Mouse (Mus musculus) embryonic facial prominence, embryonic 15.5 days (tissue): ENCODE measurements around the gene Cep70. TPM values are rescaled to one million over a fixed set of nuclear protein-coding genes. Genes with fewer than 3 reads are reported as not detected.

Experiments
- ATAC-seq: fragments of 200-750 bp; cut with Nextera tagmentation; 2 replicates; pipeline ENCODE4 v1.8.0; 2017; ENCODE audit warnings: low read depth, moderate TSS enrichment; ENCODE audit not compliant: insufficient number of reproducible peaks, low FRiP score, low TSS enrichment
- H3K27ac ChIP-seq: fragments of 300-500 bp; sonication (generic); replicated peaks from 2 replicates; pipeline ENCODE4 v1.5.1; 2015; ENCODE audit warnings: mild to moderate bottlenecking, inconsistent platforms
- H3K27me3 ChIP-seq: fragments of 300-500 bp; sonication (generic); 2 replicates; pipeline ENCODE4 v1.6.1; 2015; ENCODE audit warnings: inconsistent platforms
- H3K36me3 ChIP-seq: fragments of 300-500 bp; sonication (generic); 2 replicates; pipeline ENCODE4 v1.6.1; 2015; ENCODE audit warnings: mild to moderate bottlenecking, inconsistent platforms
- H3K4me1 ChIP-seq: fragments of 300-500 bp; sonication (generic); 2 replicates; pipeline ENCODE4 v1.6.1; 2015; ENCODE audit warnings: inconsistent platforms
- H3K4me2 ChIP-seq: fragments of 300-500 bp; sonication (generic); replicated peaks from 2 replicates; pipeline ENCODE4 v1.6.1; 2015; ENCODE audit warnings: mild to moderate bottlenecking, inconsistent platforms
- H3K4me3 ChIP-seq: fragments of 300-500 bp; sonication (generic); replicated peaks from 2 replicates; pipeline ENCODE4 v1.5.1; 2015; ENCODE audit warnings: mild to moderate bottlenecking, inconsistent platforms
- H3K9ac ChIP-seq: fragments of 300-500 bp; sonication (generic); 2 replicates; pipeline ENCODE4 v1.6.1; 2015; ENCODE audit warnings: inconsistent platforms
- H3K9me3 ChIP-seq: fragments of 300-500 bp; sonication (generic); replicated peaks from 2 replicates; pipeline ENCODE4 v1.6.1; 2016; ENCODE audit warnings: inconsistent platforms
- WGBS: fragments of 180-500 bp; shearing (Covaris S2); methylation state at CpG from one replicate; pipeline ENCODE4 v1.1.7; 2015; 5-methylcytosine and 5-hydroxymethylcytosine counted together
- polyA plus RNA-seq: library from polyadenylated mRNA; unstranded; fragments of >200 nt; fragmentation: Nextera tagmentation; extraction: Ambion mirVana; gene quantifications from 2 replicates; pipeline ENCODE4 v1.2.1, GENCODE M21; 2015

Cep70 gene
- polyA plus RNA-seq = 26.2 and 29.4 TPM in 2 replicates

DNA sequence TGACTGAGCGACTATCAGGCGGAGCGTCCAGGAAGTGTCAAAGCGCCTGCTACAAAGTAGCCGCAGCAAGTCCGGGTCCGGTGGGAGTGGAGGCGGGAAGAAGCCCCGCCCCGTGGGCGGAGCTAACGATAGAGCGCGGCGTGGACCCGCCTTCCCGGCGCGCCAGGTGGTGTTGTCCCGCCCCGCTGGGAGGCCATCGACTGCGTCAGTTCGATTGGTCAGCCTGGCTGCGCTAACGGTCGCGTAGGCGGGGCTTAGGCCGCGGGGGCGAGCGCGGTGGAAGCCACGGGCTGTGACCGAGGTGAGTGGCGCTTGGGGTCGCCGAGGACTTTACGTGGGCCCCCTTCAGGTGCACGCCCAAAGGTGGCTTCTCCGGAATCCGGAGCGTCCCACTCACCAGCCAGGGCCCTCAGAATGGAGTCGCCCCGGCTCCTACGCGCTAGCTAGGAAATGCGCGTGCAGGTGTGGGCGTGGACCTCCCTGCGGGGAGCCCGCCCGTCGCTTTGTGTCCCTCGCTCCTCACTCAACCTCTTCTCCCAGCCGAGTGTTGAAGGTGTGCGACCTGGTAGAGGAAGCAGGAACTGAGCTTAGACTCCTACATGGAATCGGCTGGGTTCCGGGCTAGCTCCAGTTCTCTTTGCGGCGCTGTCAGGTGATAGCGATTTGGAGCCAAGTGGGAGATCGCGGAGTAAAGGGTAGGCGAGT lies at the start of gene Cep70:
Gene Cep70, plus strand, starts transcription at position 178 of the 705 bp plus-strand sequence.
- under 1% methylated on average over 66 of the region's 66 CpGs for WGBS
- peak; percentile 95 for ATAC-seq
- Histone ChIP-seq H3K9me3 (no peaks in the 10 kb centered on the region), H3K4me1 (peaks cover 4% of the 10 kb centered on the region; the same call in 1 of the 2 replicates), H3K36me3 (peaks cover 6% of the 10 kb centered on the region; the same call in 1 of the 2 replicates), H3K4me2 (peak within 1 kb of the TSS; percentile 59), H3K27ac (peak within 1 kb of the TSS; percentile 5), H3K9ac (peak within 1 kb of the TSS; percentile 58), H3K4me3 (peak within 1 kb of the TSS; percentile 67), H3K27me3 (no peaks in the 10 kb centered on the region)

DNA sequence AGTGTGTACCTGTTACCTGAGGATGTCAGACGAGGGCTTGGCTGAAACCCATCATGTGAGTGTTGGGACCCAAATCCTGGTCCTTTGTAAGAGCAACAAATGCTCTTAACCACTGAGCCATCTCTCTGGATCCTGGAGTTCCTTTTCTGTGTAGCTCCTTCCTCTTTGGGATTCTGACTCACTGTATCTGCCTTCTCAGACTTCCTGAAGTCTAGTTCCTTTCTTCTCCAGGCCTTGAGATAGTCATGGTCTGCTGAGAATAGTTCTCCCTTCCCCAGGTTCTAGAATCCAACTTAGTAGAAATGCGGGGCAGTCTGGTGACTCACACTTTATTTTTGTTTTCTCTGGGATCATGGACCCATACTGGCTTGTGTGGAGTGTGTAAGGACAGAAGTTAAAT lies 30.5 kb upstream of the Cep70 start:
- 67% methylated on average over 2 of the region's 2 CpGs for WGBS

DNA sequence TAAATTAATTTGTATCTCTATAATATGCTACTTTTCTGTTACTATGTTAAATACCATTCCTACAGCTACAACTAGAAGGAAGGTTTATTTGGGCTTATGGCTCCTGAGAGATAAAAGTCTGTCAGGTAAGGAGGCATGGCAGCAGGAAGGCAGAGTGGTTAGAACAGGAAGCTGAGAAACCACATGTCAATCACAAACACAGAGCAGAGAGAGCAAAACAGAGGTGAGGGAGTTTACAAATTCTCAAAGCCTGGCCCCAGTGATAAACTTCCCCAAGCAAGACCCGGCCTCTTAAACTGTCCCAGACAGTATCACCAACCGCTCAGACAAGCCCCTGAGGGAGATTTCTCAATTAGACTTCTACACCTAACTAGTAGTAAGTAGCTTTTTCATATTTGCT lies 27.0 kb upstream of the Cep70 start:
- Histone ChIP-seq H3K4me2 (no peak overlapping the region), H3K27me3 (no peaks in the 10 kb centered on the region)
- ATAC-seq = no peak

More for the DNA sequence above, 30.5 kb upstream of the Cep70 start:
- Histone ChIP-seq H3K9me3 (no peaks in the 10 kb centered on the region), H3K4me2 (no peak overlapping the region), H3K27ac (no peak overlapping the region), H3K36me3 (no peaks in the 10 kb centered on the region), H3K4me3 (no peak overlapping the region), H3K27me3 (no peaks in the 10 kb centered on the region), H3K4me1 (no peaks in the 10 kb centered on the region), H3K9ac (no peak overlapping the region)
- ATAC-seq = no peak

DNA sequence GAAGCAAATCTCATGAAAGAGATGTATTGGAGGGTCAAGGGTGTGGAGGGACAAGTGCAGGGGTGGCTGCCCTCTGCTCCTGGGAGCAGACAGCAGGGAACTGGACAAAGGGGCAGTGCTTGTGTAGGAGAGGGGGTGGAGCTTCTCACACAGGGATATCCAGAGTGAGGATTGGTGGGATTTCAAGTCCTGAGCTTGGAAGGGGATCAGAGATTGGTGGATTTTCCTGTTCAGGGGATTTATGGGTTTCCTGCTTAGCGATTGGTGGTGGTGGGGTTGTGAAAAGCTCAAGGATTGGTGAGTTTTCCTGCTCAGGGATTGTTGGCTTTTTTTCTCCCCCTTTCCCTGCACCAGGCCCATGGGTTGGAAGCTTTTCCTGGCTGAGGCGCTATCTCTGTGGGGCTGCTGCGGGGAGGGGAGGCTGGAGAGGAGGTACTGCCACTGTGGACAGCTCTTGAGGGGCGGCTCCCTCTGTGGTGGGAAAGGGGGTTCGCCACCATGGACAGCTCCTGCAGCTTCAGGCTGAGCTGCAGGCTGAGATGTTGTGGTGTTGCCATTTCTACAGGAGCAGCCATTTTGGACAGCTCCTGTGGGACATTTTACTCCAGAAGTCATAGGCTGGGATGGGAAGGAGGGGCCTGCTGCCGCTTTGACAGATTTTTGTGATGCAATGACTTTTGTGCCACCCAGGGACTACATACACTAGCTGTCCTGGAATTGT lies 25.0 kb upstream of the Cep70 start:
- H3K4me2 ChIP-seq = no peak overlapping the region
- no peak overlapping the region for H3K4me3 ChIP-seq
- no peaks in the 10 kb centered on the region for H3K9me3 ChIP-seq
- WGBS = 17% methylated on average over 6 of the region's 6 CpGs
- H3K27me3 ChIP-seq = no peaks in the 10 kb centered on the region
- ATAC-seq = peak; percentile 73; the same call in 1 of the 2 replicates
- H3K27ac ChIP-seq = no peak overlapping the region
- no peaks in the 10 kb centered on the region for H3K4me1 ChIP-seq
- no peaks in the 10 kb centered on the region for H3K36me3 ChIP-seq
- no peak overlapping the region for H3K9ac ChIP-seq

More for the DNA sequence above, 27.0 kb upstream of the Cep70 start:
- H3K9ac ChIP-seq = no peak overlapping the region
- WGBS = 57% methylated on average over 2 of the region's 2 CpGs
- no peaks in the 10 kb centered on the region for H3K4me1 ChIP-seq
- H3K27ac ChIP-seq = no peak overlapping the region
- H3K36me3 ChIP-seq = no peaks in the 10 kb centered on the region
- no peak overlapping the region for H3K4me3 ChIP-seq
- no peaks in the 10 kb centered on the region for H3K9me3 ChIP-seq

DNA sequence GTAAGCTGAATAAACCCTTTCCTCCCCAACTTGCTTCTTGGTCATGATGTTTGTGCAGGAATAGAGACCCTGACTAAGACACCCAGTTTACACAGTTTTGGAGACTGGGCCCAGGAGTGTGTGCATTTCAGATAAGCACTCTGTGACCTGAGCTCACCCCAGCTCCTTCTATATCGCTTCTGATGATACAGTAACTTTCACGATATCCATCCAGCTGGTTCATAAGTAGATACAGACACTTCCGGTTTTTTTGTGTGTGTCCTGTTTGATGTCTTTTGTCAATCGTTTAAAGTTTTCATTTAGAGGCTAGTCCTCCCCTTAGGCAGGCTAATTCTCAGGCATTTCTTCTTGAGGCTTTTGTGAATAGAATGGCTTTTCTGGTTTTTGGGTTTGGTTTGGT lies 21.5 kb upstream of the Cep70 start:
- 79% methylated on average over 4 of the region's 4 CpGs for WGBS
- H3K36me3 ChIP-seq = no peaks in the 10 kb centered on the region
- no peaks in the 10 kb centered on the region for H3K9me3 ChIP-seq
- no peak for ATAC-seq
- H3K4me2 ChIP-seq = no peak overlapping the region
- no peaks in the 10 kb centered on the region for H3K4me1 ChIP-seq
- H3K9ac ChIP-seq = no peak overlapping the region
- no peak overlapping the region for H3K4me3 ChIP-seq
- H3K27ac ChIP-seq = no peak overlapping the region
- no peaks in the 10 kb centered on the region for H3K27me3 ChIP-seq

DNA sequence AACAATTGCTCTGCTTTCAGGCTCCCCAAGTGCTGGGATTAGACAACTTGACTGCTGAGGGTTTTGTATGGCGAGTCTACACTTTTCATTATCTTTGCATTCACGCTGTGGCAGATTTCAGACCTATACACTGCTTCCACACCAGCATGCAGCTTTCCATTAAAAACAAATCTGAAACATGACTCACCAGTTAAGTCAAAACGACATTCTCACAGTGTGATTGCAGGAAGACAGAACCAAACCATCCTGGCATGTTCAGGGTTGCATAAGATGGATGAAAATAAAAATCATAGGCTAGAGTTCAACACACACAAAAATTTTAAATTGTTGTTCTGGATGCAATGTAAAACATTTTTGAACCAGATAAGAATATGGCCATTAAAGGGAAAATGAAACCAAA lies 18.6 kb upstream of the Cep70 start:
- no peaks in the 10 kb centered on the region for H3K27me3 ChIP-seq
- ATAC-seq = no peak
- H3K9ac ChIP-seq = no peak overlapping the region
- H3K36me3 ChIP-seq = no peaks in the 10 kb centered on the region
- no peak overlapping the region for H3K4me2 ChIP-seq
- no peaks in the 10 kb centered on the region for H3K9me3 ChIP-seq
- H3K27ac ChIP-seq = no peak overlapping the region
- 41% methylated on average over 3 of the region's 3 CpGs for WGBS
- no peak overlapping the region for H3K4me3 ChIP-seq
- no peaks in the 10 kb centered on the region for H3K4me1 ChIP-seq

DNA sequence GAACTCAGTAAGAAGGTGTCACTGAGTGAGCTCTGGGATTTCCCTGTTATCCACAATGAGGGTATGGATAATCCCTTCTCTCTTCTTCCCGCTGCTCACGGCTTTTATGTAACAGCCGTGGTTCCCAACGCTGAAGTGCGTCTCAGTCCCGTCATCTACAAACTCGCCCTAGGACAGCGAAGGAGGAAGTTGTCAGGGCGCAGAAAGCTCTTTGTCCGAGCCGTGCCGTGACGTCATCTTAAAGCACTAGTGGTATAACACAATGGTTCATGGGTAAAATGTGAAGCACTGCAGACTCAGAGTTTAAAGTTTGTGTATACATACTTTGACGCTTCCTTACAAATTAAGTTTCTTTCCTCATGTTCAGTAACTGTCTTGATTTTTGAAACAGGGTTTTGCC lies 13.7 kb upstream of the Cep70 start:
- Histone ChIP-seq H3K4me3 (no peak overlapping the region), H3K36me3 (no peaks in the 10 kb centered on the region), H3K9ac (no peak overlapping the region), H3K27me3 (no peaks in the 10 kb centered on the region), H3K4me1 (no peaks in the 10 kb centered on the region), H3K9me3 (no peaks in the 10 kb centered on the region), H3K27ac (no peak overlapping the region), H3K4me2 (no peak overlapping the region)
- WGBS = 79% methylated on average over 14 of the region's 14 CpGs
- ATAC-seq = no peak

DNA sequence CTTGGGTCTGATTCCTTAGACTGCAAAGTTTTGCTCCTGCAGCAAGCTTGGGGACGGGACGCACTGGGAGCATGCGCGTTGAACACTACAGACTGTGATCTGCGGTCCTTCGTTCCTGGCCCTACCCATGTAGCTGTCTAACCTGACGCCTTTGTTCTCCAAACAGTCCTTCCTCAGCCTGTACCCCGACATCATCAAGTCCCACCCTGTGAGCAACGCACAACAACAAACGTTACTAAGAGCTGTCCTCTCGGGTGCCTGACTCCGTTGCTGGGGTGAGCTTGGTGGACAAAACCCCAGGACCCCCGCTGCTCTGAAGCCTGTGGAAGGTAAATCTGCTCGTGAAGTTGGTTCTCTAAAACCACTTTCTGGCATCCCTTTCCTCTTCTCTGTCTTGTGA lies 6.0 kb upstream of the Cep70 start, which contains the start of gene Faiml:
Gene Faiml, minus strand, starts transcription at position 101 of the 400 bp plus-strand sequence.
- Histone ChIP-seq H3K4me2 (no peak within 1 kb of the TSS), H3K27ac (no peak within 1 kb of the TSS), H3K27me3 (no peaks in the 10 kb centered on the region), H3K9ac (no peak within 1 kb of the TSS), H3K4me3 (no peak within 1 kb of the TSS), H3K36me3 (no peaks in the 10 kb centered on the region), H3K9me3 (no peaks in the 10 kb centered on the region), H3K4me1 (no peaks in the 10 kb centered on the region)
- 83% methylated on average over 14 of the region's 14 CpGs for WGBS
- no peak for ATAC-seq

DNA sequence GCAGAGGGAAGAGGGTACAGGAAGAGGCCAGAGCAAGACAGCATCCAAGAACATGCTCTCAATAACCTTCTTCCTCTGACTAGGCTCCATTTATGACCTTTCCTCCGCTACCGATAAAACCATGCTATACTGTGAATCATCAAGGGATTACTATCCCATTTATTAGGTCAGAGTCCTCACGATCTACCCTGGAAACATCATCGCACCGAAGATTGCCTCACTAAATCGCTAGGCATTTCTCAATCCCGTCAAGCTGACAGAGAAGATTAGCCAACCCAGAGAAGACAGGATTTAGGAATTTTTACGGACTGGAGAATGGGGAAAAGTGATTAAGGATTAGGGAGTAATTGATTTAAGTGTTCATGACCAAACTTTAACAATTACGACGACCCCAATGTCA lies 4.9 kb upstream of the Cep70 start:
- no peaks in the 10 kb centered on the region for H3K27me3 ChIP-seq
- no peak overlapping the region for H3K4me2 ChIP-seq
- H3K9ac ChIP-seq = no peak overlapping the region
- H3K36me3 ChIP-seq = no peaks in the 10 kb centered on the region
- H3K9me3 ChIP-seq = no peaks in the 10 kb centered on the region
- no peak overlapping the region for H3K27ac ChIP-seq
- H3K4me3 ChIP-seq = no peak overlapping the region
- 0 out of 2 replicates have a peak, but pooled peaks cover 4% of the 10 kb centered on the region for H3K4me1 ChIP-seq
- ATAC-seq = no peak
- 75% methylated on average over 10 of the region's 10 CpGs for WGBS

DNA sequence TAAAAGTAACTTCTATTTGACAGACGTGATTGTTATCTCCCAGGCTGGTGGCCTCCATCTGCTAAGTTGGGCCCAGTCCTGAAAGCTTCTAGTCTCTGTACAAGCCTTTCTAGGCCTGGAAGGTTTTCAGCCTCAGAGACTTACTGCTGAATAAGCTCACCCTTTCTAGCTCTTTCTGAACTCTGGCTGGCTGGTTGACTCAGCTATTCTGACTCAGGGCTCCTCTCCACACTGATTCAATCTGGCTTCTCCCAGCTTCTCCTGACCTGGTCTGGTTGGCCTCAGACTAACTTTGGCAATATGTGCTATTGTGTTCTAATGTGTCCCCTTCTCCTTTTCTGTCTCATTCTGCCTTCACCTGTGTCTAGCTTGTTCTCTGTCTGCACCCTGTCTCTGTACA lies 3.9 kb upstream of the Cep70 start:
- H3K4me2 ChIP-seq = no peak overlapping the region
- no peaks in the 10 kb centered on the region for H3K9me3 ChIP-seq
- no peak for ATAC-seq
- no peaks in the 10 kb centered on the region for H3K36me3 ChIP-seq
- no peaks in the 10 kb centered on the region for H3K27me3 ChIP-seq
- H3K4me1 ChIP-seq = peaks cover 4% of the 10 kb centered on the region; the same call in 1 of the 2 replicates
- H3K9ac ChIP-seq = no peak overlapping the region
- WGBS = 57% methylated on average over 1 of the region's 1 CpGs
- no peak overlapping the region for H3K4me3 ChIP-seq
- H3K27ac ChIP-seq = no peak overlapping the region

DNA sequence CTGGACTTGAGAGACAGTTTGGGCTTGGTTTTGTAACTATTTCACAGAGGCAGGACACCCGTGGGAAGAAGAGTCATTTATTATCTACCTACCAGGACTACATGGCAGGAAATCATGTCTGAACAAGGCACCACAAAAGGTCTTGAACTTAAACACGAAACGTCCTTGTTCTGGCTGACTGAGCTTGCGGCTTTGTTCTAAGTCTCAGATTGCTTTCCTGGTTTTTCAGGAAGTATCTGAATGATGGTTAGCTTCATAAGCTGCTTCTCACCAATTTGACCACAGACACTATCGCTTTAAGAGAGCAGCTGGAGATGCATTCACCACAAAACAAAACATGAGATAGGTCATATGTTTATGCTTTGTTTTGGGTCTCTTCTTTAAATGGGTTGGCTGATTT lies 2.6 kb upstream of the Cep70 start:
- Histone ChIP-seq H3K4me2 (no peak overlapping the region), H3K27ac (no peak overlapping the region), H3K36me3 (no peaks in the 10 kb centered on the region), H3K27me3 (no peaks in the 10 kb centered on the region), H3K9me3 (no peaks in the 10 kb centered on the region), H3K9ac (no peak overlapping the region), H3K4me3 (no peak overlapping the region), H3K4me1 (peaks cover 4% of the 10 kb centered on the region; the same call in 1 of the 2 replicates)
- 58% methylated on average over 5 of the region's 5 CpGs for WGBS
- no peak for ATAC-seq
